In genomic region chr11:46085398-46086163, GRCm38 (mm10) we compare ENCODE assay signal across 16 mouse cellular contexts. TPM values are rescaled to one million over a fixed set of nuclear protein-coding genes. Genes with fewer than 3 reads are reported as not detected.
DNase-seq lines count a peak whose midpoint lies in the region; ATAC-seq and TF ChIP-seq lines count a peak whose summit lies in the region.
"Had no signal": no experiment of that assay in that cellular context is flagged by ENCODE, and none has a peak within 500 bp of the region (broad histone marks: within the 10 kb centered on the region; RNA-seq: fewer than 3 reads in every experiment).

No protein-coding gene starts in this region.

- ATAC-seq in intestine, embryonic 16.5 days: no peak
- ATAC-seq: liver, embryonic 12.5 days; midbrain, embryonic 13.5 days had no signal

- H3K4me1 ChIP-seq in heart, adult 2 months (ENCODE audit: control insufficient read depth, insufficient read depth, low read length): peaks cover 36% of the 10 kb centered on the region
- H3K4me1 ChIP-seq in intestine, embryonic 16.5 days (ENCODE audit: control insufficient read depth, insufficient read depth, low read length): peaks cover 8% of the 10 kb centered on the region
- H3K4me1 ChIP-seq in midbrain, embryonic 10.5 days: peaks cover 6% of the 10 kb centered on the region; the same call in 1 of the 2 replicates
- H3K4me1 ChIP-seq: midbrain, embryonic 13.5 days had no signal

- H3K9ac ChIP-seq in heart, adult 2 months (ENCODE audit: low read depth, low read length): no peak overlapping the region
- H3K9ac ChIP-seq in intestine, embryonic 16.5 days (ENCODE audit: low read depth, low read length): no peak overlapping the region
- H3K9ac ChIP-seq: embryonic facial prominence, embryonic 15.5 days; liver, embryonic 12.5 days; midbrain, embryonic 13.5 days; neural tube, embryonic 13.5 days had no signal

- no peak for TF ChIP-seq CTCF in heart, adult 2 months (IDR thresholded peaks at IDR 0.05)

- peaks cover 1% of the 10 kb centered on the region for H3K79me2 ChIP-seq in heart, adult 2 months (replicated peaks; ENCODE audit: control insufficient read depth, insufficient read depth, low read length)

- WGBS in heart, adult 2 months: 61% methylated on average over 10 of the region's 10 CpGs
- WGBS in intestine, embryonic 16.5 days: 86% methylated on average over 10 of the region's 10 CpGs
- WGBS in midbrain, embryonic 10.5 days: 88% methylated on average over 10 of the region's 10 CpGs

- peaks cover 51% of the 10 kb centered on the region for H3K36me3 ChIP-seq in heart, adult 2 months (ENCODE audit: control insufficient read depth, insufficient read depth, low read length)
- no peaks in the 10 kb centered on the region for H3K36me3 ChIP-seq in intestine, embryonic 16.5 days (ENCODE audit: control insufficient read depth, insufficient read depth, low read length)
- no peaks in the 10 kb centered on the region for H3K36me3 ChIP-seq in midbrain, embryonic 10.5 days
- H3K36me3 ChIP-seq: embryonic facial prominence, embryonic 15.5 days; liver, embryonic 12.5 days; midbrain, embryonic 13.5 days had no signal

- intact Hi-C loops in heart, postnatal 25 days (cut with DNase I): no loop called here
- intact Hi-C loops in heart, adult 2 months (cut with DNase I): loop anchor here (2.0 kb wide), 1 partner anchor 17 kb away; no protein-coding TSS in a partner anchor

- 0 out of 2 replicates have a peak, but pooled peaks have one; percentile 20 for TF ChIP-seq EP300 in heart, adult 2 months (IDR thresholded peaks at IDR 0.05; ENCODE audit: insufficient read depth, low read depth, low read length)

- no peaks in the 10 kb centered on the region for H3K27me3 ChIP-seq in heart, adult 2 months (ENCODE audit: control insufficient read depth, insufficient read depth, low read length)
- H3K27me3 ChIP-seq in intestine, embryonic 16.5 days (replicated peaks; ENCODE audit: control insufficient read depth, insufficient read depth, low read length): no peaks in the 10 kb centered on the region
- H3K27me3 ChIP-seq in midbrain, embryonic 10.5 days (ENCODE audit: low read depth, poor library complexity, severe bottlenecking): no peaks in the 10 kb centered on the region
- H3K27me3 ChIP-seq: embryonic facial prominence, embryonic 15.5 days; liver, embryonic 12.5 days; midbrain, embryonic 13.5 days; neural tube, embryonic 13.5 days had no signal

- H3K4me3 ChIP-seq in heart, adult 2 months: no peak overlapping the region
- H3K4me3 ChIP-seq in intestine, embryonic 16.5 days (ENCODE audit: low read length): no peak overlapping the region
- H3K4me3 ChIP-seq in midbrain, embryonic 10.5 days: no peak overlapping the region
- H3K4me3 ChIP-seq: embryonic facial prominence, embryonic 15.5 days; liver, embryonic 12.5 days; midbrain, embryonic 13.5 days; neural tube, embryonic 13.5 days had no signal

- H3K27ac ChIP-seq in heart, adult 2 months: peak overlapping the region; percentile 75
- peak overlapping the region; percentile 64 for H3K27ac ChIP-seq in intestine, embryonic 16.5 days (ENCODE audit: low read length)
- H3K27ac ChIP-seq in midbrain, embryonic 10.5 days (replicated peaks): no peak overlapping the region
- H3K27ac ChIP-seq: embryonic facial prominence, embryonic 15.5 days; liver, embryonic 12.5 days; midbrain, embryonic 13.5 days; neural tube, embryonic 13.5 days had no signal

- H3K9me3 ChIP-seq in intestine, embryonic 16.5 days (ENCODE audit: control insufficient read depth, low read length): no peaks in the 10 kb centered on the region
- H3K9me3 ChIP-seq in midbrain, embryonic 10.5 days (replicated peaks): no peaks in the 10 kb centered on the region
- H3K9me3 ChIP-seq: embryonic facial prominence, embryonic 15.5 days; liver, embryonic 12.5 days; midbrain, embryonic 13.5 days; neural tube, embryonic 13.5 days had no signal

- H3K4me2 ChIP-seq in intestine, embryonic 16.5 days (ENCODE audit: low read depth, low read length): no peak overlapping the region
- H3K4me2 ChIP-seq: embryonic facial prominence, embryonic 15.5 days; liver, embryonic 12.5 days; midbrain, embryonic 13.5 days; neural tube, embryonic 13.5 days had no signal

- peak; percentile 93 for DNase-seq in heart, adult 11 months
- no peak for DNase-seq in heart, postnatal 25 days (ENCODE audit: low spot score)
- DNase-seq in adipocyte (ENCODE audit: low spot score): peak; percentile 43
- DNase-seq in heart, adult 2 months: peak in 1 of 2 experiments; percentile 71
- no peak for DNase-seq in cerebellum, postnatal 14 days
- DNase-seq in Muller cell, postnatal 12 days (ENCODE audit: inconsistent ontology term): no peak
- DNase-seq in midbrain, embryonic 10.5 days (ENCODE audit: low spot score): no peak
- DNase-seq: cerebellum, adult 9-11 months; kidney, postnatal 25 days; right cerebral cortex, postnatal 25 days; thymus, adult 18-20 months had no signal

- no peak for TF ChIP-seq POLR2A in heart, adult 2 months (IDR thresholded peaks at IDR 0.05; ENCODE audit: insufficient read depth, low read depth, low read length)

RNA-seq across cellular contexts. Expression of gene Adam19, which starts 29.8 kb away (rescaled TPM):
- 10 to 100 TPM; 36.2 to 78.2 TPM for total RNA-seq in heart, postnatal 25 days (2021)
- 10 to 100 TPM; 21.9 to 63.9 TPM for total RNA-seq in heart, adult 2 months (2021)
- 17.7 and 32.1 TPM in 2 replicates for polyA plus RNA-seq in heart, adult 2 months (2012; rRNA removed)
- polyA plus RNA-seq in intestine, embryonic 16.5 days (2015; fragmentation: Nextera tagmentation; extraction: Ambion mirVana): 12.0 and 12.7 TPM in 2 replicates
- 9.3 and 11.1 TPM in 2 replicates for polyA plus RNA-seq in midbrain, embryonic 10.5 days (2016; fragmentation: Nextera tagmentation; extraction: Ambion mirVana)

RNA-seq across cellular contexts. Expression of gene Gm12166, which starts 33.5 kb away (rescaled TPM):
- total RNA-seq in heart, postnatal 25 days (2021): 1 to 10 TPM; 1.6 to 1.9 TPM
- total RNA-seq in heart, adult 2 months (2021): 1 to 10 TPM; 1.2 to 1.6 TPM
- 4.4 and 4.6 TPM in 2 replicates for polyA plus RNA-seq in heart, adult 2 months (2012; rRNA removed)
- polyA plus RNA-seq in intestine, embryonic 16.5 days (2015; fragmentation: Nextera tagmentation; extraction: Ambion mirVana): 5.5 and 5.8 TPM in 2 replicates
- polyA plus RNA-seq in midbrain, embryonic 10.5 days (2016; fragmentation: Nextera tagmentation; extraction: Ambion mirVana): 2.4 and 3.4 TPM in 2 replicates

Comparison
In these comparisons a context has a peak if more than half of its experiments do, and no peak if none do; other contexts are left out.
1. DNase-seq: peak in heart, adult 11 months (single experiment) and adipocyte (single experiment); none in heart, postnatal 25 days (single experiment), cerebellum, postnatal 14 days (0 of 2), Muller cell, postnatal 12 days (single experiment) and midbrain, embryonic 10.5 days (single experiment).